8 mouse cellular contexts compared by ENCODE assay signal in the genomic region with DNA sequence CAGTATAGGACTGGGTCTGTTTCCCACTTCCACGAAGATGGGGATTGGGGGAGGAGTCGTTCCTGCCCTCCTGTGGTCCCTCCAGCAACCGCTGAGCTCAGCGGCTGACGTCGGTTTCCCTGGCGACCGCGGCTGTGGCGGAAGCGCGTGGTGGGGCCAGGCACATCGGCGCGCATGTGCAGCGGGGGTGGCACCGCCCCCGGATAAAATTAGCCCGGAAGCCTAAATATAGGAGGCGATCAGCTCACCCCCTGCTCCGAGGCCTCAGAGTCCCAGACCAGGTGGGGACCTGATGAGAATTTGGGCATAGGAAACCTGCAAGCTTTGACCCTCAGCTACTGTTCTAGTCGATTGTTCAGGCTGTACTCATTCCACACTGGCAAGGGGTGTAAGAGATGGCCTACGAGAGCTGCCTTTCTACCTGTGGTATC. TPM values are rescaled to one million over a fixed set of nuclear protein-coding genes. Genes with fewer than 3 reads are reported as not detected.
DNase-seq lines count a peak whose midpoint lies in the region; ATAC-seq lines count a peak whose summit lies in the region.

No protein-coding gene starts in this region.

- H3K27ac ChIP-seq in embryonic facial prominence, embryonic 13.5 days: peak overlapping the region; percentile 94
- H3K27ac ChIP-seq in limb, embryonic 15.5 days: peak overlapping the region; percentile 96
- peak overlapping the region; percentile 71 for H3K27ac ChIP-seq in midbrain, embryonic 16.5 days (ENCODE audit: low read length)

- no peaks in the 10 kb centered on the region for H3K9me3 ChIP-seq in embryonic facial prominence, embryonic 13.5 days
- H3K9me3 ChIP-seq in limb, embryonic 15.5 days: no peaks in the 10 kb centered on the region
- H3K9me3 ChIP-seq in midbrain, embryonic 16.5 days (replicated peaks; ENCODE audit: control insufficient read depth, low read length, poor library complexity, severe bottlenecking): no peaks in the 10 kb centered on the region

- under 1% methylated on average over 23 of the region's 23 CpGs for WGBS in embryonic facial prominence, embryonic 13.5 days
- under 1% methylated on average over 23 of the region's 23 CpGs for WGBS in limb, embryonic 15.5 days
- under 1% methylated on average over 23 of the region's 23 CpGs for WGBS in midbrain, embryonic 16.5 days

- ATAC-seq in embryonic facial prominence, embryonic 13.5 days (ENCODE audit: insufficient number of reproducible peaks, insufficient read depth, low FRiP score, low TSS enrichment, low read depth): no peak
- ATAC-seq in limb, embryonic 15.5 days (ENCODE audit: insufficient number of reproducible peaks, low FRiP score, low TSS enrichment, low read depth): no peak
- peak; percentile 26 for ATAC-seq in midbrain, embryonic 16.5 days

- peak overlapping the region; percentile 78 for H3K9ac ChIP-seq in embryonic facial prominence, embryonic 13.5 days
- H3K9ac ChIP-seq in limb, embryonic 15.5 days: 0 out of 2 replicates have a peak overlapping the region, but pooled peaks have one; percentile 12
- peak overlapping the region; percentile 65 for H3K9ac ChIP-seq in midbrain, embryonic 16.5 days (ENCODE audit: low read depth, low read length)

- no peaks in the 10 kb centered on the region for H3K27me3 ChIP-seq in embryonic facial prominence, embryonic 13.5 days
- no peaks in the 10 kb centered on the region for H3K27me3 ChIP-seq in limb, embryonic 15.5 days
- no peaks in the 10 kb centered on the region for H3K27me3 ChIP-seq in midbrain, embryonic 16.5 days (ENCODE audit: control insufficient read depth, insufficient read depth, low read depth, low read length)

- peak overlapping the region; percentile 98 for H3K4me2 ChIP-seq in embryonic facial prominence, embryonic 13.5 days
- peak overlapping the region; percentile 90 for H3K4me2 ChIP-seq in limb, embryonic 15.5 days
- H3K4me2 ChIP-seq in midbrain, embryonic 16.5 days (ENCODE audit: low read length): peak overlapping the region; percentile 97

- H3K36me3 ChIP-seq in embryonic facial prominence, embryonic 13.5 days: peaks cover 45% of the 10 kb centered on the region
- H3K36me3 ChIP-seq in limb, embryonic 15.5 days: peaks cover 46% of the 10 kb centered on the region
- H3K36me3 ChIP-seq in midbrain, embryonic 16.5 days (ENCODE audit: control insufficient read depth, insufficient read depth, low read length): peaks cover 27% of the 10 kb centered on the region

- peak; percentile 91 for DNase-seq in 3134 (ENCODE audit: extremely low read depth, insufficient read length, low spot score)
- peak; percentile 96 for DNase-seq in adrenal gland, postnatal 14 days
- peak; percentile 96 to 98 for DNase-seq in heart, adult 18-20 months
- DNase-seq in kidney, adult 18-20 months: peak; percentile 90
- DNase-seq in spleen, postnatal 10 days (ENCODE audit: low spot score in 2 of 2): peak; percentile 79 to 92

- peaks cover 47% of the 10 kb centered on the region for H3K4me1 ChIP-seq in embryonic facial prominence, embryonic 13.5 days
- H3K4me1 ChIP-seq in limb, embryonic 15.5 days: peaks cover 45% of the 10 kb centered on the region
- H3K4me1 ChIP-seq in midbrain, embryonic 16.5 days (ENCODE audit: control insufficient read depth, insufficient read depth, low read length): peaks cover 47% of the 10 kb centered on the region

- H3K4me3 ChIP-seq in embryonic facial prominence, embryonic 13.5 days: peak overlapping the region; percentile 58
- peak overlapping the region; percentile 64 for H3K4me3 ChIP-seq in limb, embryonic 15.5 days
- H3K4me3 ChIP-seq in midbrain, embryonic 16.5 days (ENCODE audit: low read depth, low read length): peak overlapping the region; percentile 59

RNA-seq across cellular contexts. Expression of gene Per1, which starts 4.9 kb away (rescaled TPM):
- 116 and 118 TPM in 2 replicates for total RNA-seq in adrenal gland, postnatal 14 days (2021)
- polyA plus RNA-seq in embryonic facial prominence, embryonic 13.5 days (2015; fragmentation: Nextera tagmentation; extraction: Ambion mirVana): 11.1 and 11.5 TPM in 2 replicates
- total RNA-seq in heart, adult 18-20 months (2021): 10 to 100 TPM; 38.8 to 48.5 TPM
- polyA plus RNA-seq in limb, embryonic 15.5 days (2015; fragmentation: Nextera tagmentation; extraction: Ambion mirVana): 24.3 and 28.9 TPM in 2 replicates
- polyA plus RNA-seq in midbrain, embryonic 16.5 days (2015; fragmentation: Nextera tagmentation; extraction: Ambion mirVana): 12.4 TPM in 2 replicates

RNA-seq across cellular contexts. Expression of gene Vamp2, which starts 11.6 kb away (rescaled TPM):
- 111 and 139 TPM in 2 replicates for total RNA-seq in adrenal gland, postnatal 14 days (2021)
- polyA plus RNA-seq in embryonic facial prominence, embryonic 13.5 days (2015; fragmentation: Nextera tagmentation; extraction: Ambion mirVana): 91.5 and 101 TPM in 2 replicates
- total RNA-seq in heart, adult 18-20 months (2021): 10 to 100 TPM; 53.9 to 55.4 TPM
- polyA plus RNA-seq in limb, embryonic 15.5 days (2015; fragmentation: Nextera tagmentation; extraction: Ambion mirVana): 95.0 and 103 TPM in 2 replicates
- 335 and 438 TPM in 2 replicates for polyA plus RNA-seq in midbrain, embryonic 16.5 days (2015; fragmentation: Nextera tagmentation; extraction: Ambion mirVana)

RNA-seq across cellular contexts. Expression of gene Hes7, which starts 20.3 kb away (rescaled TPM):
- 0.37 TPM in 1 of 2 replicates, not detected in the other for total RNA-seq in adrenal gland, postnatal 14 days (2021)
- 0.44 and 0.47 TPM in 2 replicates for polyA plus RNA-seq in embryonic facial prominence, embryonic 13.5 days (2015; fragmentation: Nextera tagmentation; extraction: Ambion mirVana)
- under 1 TPM in 1 of 2 experiments, not detected in 1; 0.15 TPM for total RNA-seq in heart, adult 18-20 months (2021)
- polyA plus RNA-seq in limb, embryonic 15.5 days (2015; fragmentation: Nextera tagmentation; extraction: Ambion mirVana): 0.58 and 0.68 TPM in 2 replicates
- 0.75 and 1.1 TPM in 2 replicates for polyA plus RNA-seq in midbrain, embryonic 16.5 days (2015; fragmentation: Nextera tagmentation; extraction: Ambion mirVana)

RNA-seq across cellular contexts. Expression of gene 9130213A22Rik, which starts 22.5 kb away (rescaled TPM):
- total RNA-seq in adrenal gland, postnatal 14 days (2021): 0.38 and 0.41 TPM in 2 replicates
- polyA plus RNA-seq in embryonic facial prominence, embryonic 13.5 days (2015; fragmentation: Nextera tagmentation; extraction: Ambion mirVana): 0.13 and 0.17 TPM in 2 replicates
- under 1 TPM; 0.23 to 0.27 TPM for total RNA-seq in heart, adult 18-20 months (2021)
- polyA plus RNA-seq in limb, embryonic 15.5 days (2015; fragmentation: Nextera tagmentation; extraction: Ambion mirVana): 0.40 and 0.49 TPM in 2 replicates
- 0.49 and 0.65 TPM in 2 replicates for polyA plus RNA-seq in midbrain, embryonic 16.5 days (2015; fragmentation: Nextera tagmentation; extraction: Ambion mirVana)

RNA-seq across cellular contexts. Expression of gene Aloxe3, which starts 25.8 kb away (rescaled TPM):
- 1.2 and 1.6 TPM in 2 replicates for total RNA-seq in adrenal gland, postnatal 14 days (2021)
- polyA plus RNA-seq in embryonic facial prominence, embryonic 13.5 days (2015; fragmentation: Nextera tagmentation; extraction: Ambion mirVana): 1.1 TPM in 2 replicates
- not detected for total RNA-seq in heart, adult 18-20 months (2021)
- 11.7 and 14.9 TPM in 2 replicates for polyA plus RNA-seq in limb, embryonic 15.5 days (2015; fragmentation: Nextera tagmentation; extraction: Ambion mirVana)
- polyA plus RNA-seq in midbrain, embryonic 16.5 days (2015; fragmentation: Nextera tagmentation; extraction: Ambion mirVana): 9.0 and 11.5 TPM in 2 replicates

Comparison
In these comparisons a context has a peak if more than half of its experiments do, and no peak if none do; other contexts are left out.
1. H3K9ac ChIP-seq: peak in every context shown above with its lines; median percentile 78 in embryonic facial prominence, embryonic 13.5 days; 65 in midbrain, embryonic 16.5 days; 12 in limb, embryonic 15.5 days.